In the genomic region with DNA sequence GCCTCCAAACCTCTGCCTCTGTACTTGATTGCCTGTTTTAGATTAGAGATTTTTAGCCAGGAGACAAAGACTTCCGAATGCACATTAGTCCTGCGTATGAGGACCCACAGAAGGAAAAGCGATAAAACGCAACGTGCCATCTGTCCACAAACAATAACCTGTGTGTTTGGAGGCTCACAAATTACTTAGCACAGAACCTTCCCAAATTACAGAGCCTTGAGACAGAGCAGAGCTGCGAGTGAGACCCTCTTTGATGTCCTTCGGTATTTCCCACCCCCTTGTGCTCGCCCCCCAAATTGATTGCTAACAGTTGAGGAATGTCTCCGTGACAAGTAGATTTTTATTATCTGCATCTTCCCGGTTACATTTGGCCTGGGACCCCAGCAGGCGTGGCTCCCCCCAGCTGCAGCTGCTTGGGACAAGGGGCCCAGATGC, we compare ENCODE assay signal across 12 mouse cellular contexts.
DNase-seq lines count a peak whose midpoint lies in the region; ATAC-seq and TF ChIP-seq lines count a peak whose summit lies in the region.
"Had no signal": no experiment of that assay in that cellular context is flagged by ENCODE, and none has a peak within 500 bp of the region (broad histone marks: within the 10 kb centered on the region; RNA-seq: fewer than 3 reads in every experiment).

No protein-coding gene starts in this region.

- no peaks in the 10 kb centered on the region for H3K9me3 ChIP-seq in kidney, embryonic 15.5 days (replicated peaks)
- no peaks in the 10 kb centered on the region for H3K9me3 ChIP-seq in forebrain, postnatal 0 days (ENCODE audit: low read length)
- no peaks in the 10 kb centered on the region for H3K9me3 ChIP-seq in midbrain, embryonic 12.5 days

- no peaks in the 10 kb centered on the region for H3K36me3 ChIP-seq in kidney, embryonic 15.5 days
- no peaks in the 10 kb centered on the region for H3K36me3 ChIP-seq in forebrain, postnatal 0 days (ENCODE audit: insufficient read depth)
- H3K36me3 ChIP-seq in midbrain, embryonic 12.5 days, result no peaks in the 10 kb centered on the region

- H3K27me3 ChIP-seq in kidney, embryonic 15.5 days, result peaks cover 66% of the 10 kb centered on the region
- no peaks in the 10 kb centered on the region for H3K27me3 ChIP-seq in forebrain, postnatal 0 days (ENCODE audit: insufficient read depth, low read length)
- H3K27me3 ChIP-seq in midbrain, embryonic 12.5 days, result peaks cover 30% of the 10 kb centered on the region
- H3K27me3 ChIP-seq: CH12.LX had no signal

- no peak overlapping the region for H3K27ac ChIP-seq in kidney, embryonic 15.5 days
- H3K27ac ChIP-seq in forebrain, postnatal 0 days (ENCODE audit: low read depth, low read length), result peak overlapping the region; percentile 81
- H3K27ac ChIP-seq in midbrain, embryonic 12.5 days (replicated peaks), result no peak overlapping the region

- no peak overlapping the region for H3K4me3 ChIP-seq in kidney, embryonic 15.5 days (replicated peaks)
- H3K4me3 ChIP-seq in forebrain, postnatal 0 days (ENCODE audit: low read depth, low read length), result 0 out of 2 replicates have a peak overlapping the region, but pooled peaks have one; percentile 9
- no peak overlapping the region for H3K4me3 ChIP-seq in midbrain, embryonic 12.5 days
- H3K4me3 ChIP-seq: myocyte had no signal

- DNase-seq in kidney, adult 9 months, result no peak
- DNase-seq in embryo, embryonic 10.5 days (ENCODE audit: low spot score), result peak; percentile 54
- DNase-seq in forebrain, postnatal 0 days, result peak; percentile 47
- no peak for DNase-seq in adrenal gland, postnatal 4 days (ENCODE audit: low spot score in 2 of 2)
- no peak for DNase-seq in adrenal gland, postnatal 25 days
- no peak for DNase-seq in T-cell, adult 2 months (ENCODE audit: low spot score)
- DNase-seq: heart, postnatal 36 days; liver had no signal

- peaks cover 45% of the 10 kb centered on the region for H3K4me1 ChIP-seq in kidney, embryonic 15.5 days
- H3K4me1 ChIP-seq in forebrain, postnatal 0 days (ENCODE audit: insufficient read depth), result peaks cover 17% of the 10 kb centered on the region
- peaks cover 53% of the 10 kb centered on the region for H3K4me1 ChIP-seq in midbrain, embryonic 12.5 days

- no peak for ATAC-seq in kidney, embryonic 15.5 days (replicated peaks; ENCODE audit: low FRiP score)
- no peak for ATAC-seq in forebrain, postnatal 0 days
- no peak for ATAC-seq in midbrain, embryonic 12.5 days (ENCODE audit: low FRiP score, low read depth)

- TF ChIP-seq CTCF in forebrain, postnatal 0 days (IDR thresholded peaks at IDR 0.05; ENCODE audit: low read depth), result no peak

- WGBS in kidney, embryonic 15.5 days, result 11% methylated on average over 11 of the region's 11 CpGs
- 11% methylated on average over 11 of the region's 11 CpGs for WGBS in forebrain, postnatal 0 days
- 27% methylated on average over 11 of the region's 11 CpGs for WGBS in midbrain, embryonic 12.5 days

- H3K9ac ChIP-seq in kidney, embryonic 15.5 days, result no peak overlapping the region
- H3K9ac ChIP-seq in forebrain, postnatal 0 days, result no peak overlapping the region
- H3K9ac ChIP-seq in midbrain, embryonic 12.5 days (replicated peaks), result no peak overlapping the region

- H3K4me2 ChIP-seq in kidney, embryonic 15.5 days, result peak overlapping the region; percentile 79
- peak overlapping the region; percentile 87 for H3K4me2 ChIP-seq in forebrain, postnatal 0 days (ENCODE audit: low read depth)
- peak overlapping the region; percentile 23 for H3K4me2 ChIP-seq in midbrain, embryonic 12.5 days (replicated peaks)

Comparison
In these comparisons a context has a peak if more than half of its experiments do, and no peak if none do; other contexts are left out.
1. H3K4me2 ChIP-seq: peak in every context shown above with its lines; median percentile 87 in forebrain, postnatal 0 days; 79 in kidney, embryonic 15.5 days; 23 in midbrain, embryonic 12.5 days.
2. DNase-seq: peak in embryo, embryonic 10.5 days (single experiment) and forebrain, postnatal 0 days (single experiment); none in kidney, adult 9 months (single experiment), adrenal gland, postnatal 4 days (0 of 2), adrenal gland, postnatal 25 days (single experiment) and T-cell, adult 2 months (single experiment).